Mouse (Mus musculus) MEL (cell line): ENCODE results near the gene Shoc2. TPM values are rescaled to one million over a fixed set of nuclear protein-coding genes. Genes with fewer than 3 reads are reported as not detected.

Experiments used
- DNase-seq: peaks from one replicate; pipeline ENCODE4 v3.0.0; 2011; ENCODE audit warnings: low read depth, low spot score
- H3K27ac ChIP-seq: 2 replicates; pipeline ENCODE4 v1.5.1; 2012; ENCODE audit warnings: low read depth, mild to moderate bottlenecking, control low read depth, low read length, moderate library complexity; ENCODE audit not compliant: control insufficient read depth
- H3K27me3 ChIP-seq, 2 experiments: fragments of 150-350 bp in 1 of 2; sonication (generic) in 1 of 2; 2 replicates each; pipeline ENCODE4 v1.6.1; 2012; ENCODE audit warnings: low read length in 2 of 2, mild to moderate bottlenecking in 2 of 2, improper control_type of control experiment in 1 of 2, moderate library complexity in 1 of 2; ENCODE audit not compliant: insufficient read depth in 2 of 2, control insufficient read depth in 1 of 2
- H3K36me3 ChIP-seq, 2 experiments: 2 replicates each; pipeline ENCODE4 v1.6.1; 2012 to 2014; ENCODE audit warnings: low read length in 2 of 2, improper control_type of control experiment in 1 of 2, inconsistent platforms in 1 of 2, mild to moderate bottlenecking in 1 of 2; ENCODE audit not compliant: insufficient read depth in 2 of 2, control insufficient read depth in 1 of 2
- H3K4me1 ChIP-seq, 2 experiments: fragments of 150-350 bp in 1 of 2; sonication (generic) in 1 of 2; 2 replicates each; pipeline ENCODE4 v1.6.1; 2012; ENCODE audit warnings: low read length in 2 of 2, improper control_type of control experiment in 1 of 2, mild to moderate bottlenecking in 1 of 2; ENCODE audit not compliant: insufficient read depth in 2 of 2, control insufficient read depth in 1 of 2
- H3K4me3 ChIP-seq, 2 experiments: fragments of 150-350 bp in 1 of 2; sonication (generic) in 1 of 2; 2 replicates each; pipeline ENCODE4 v1.5.1; 2012; ENCODE audit warnings: low read depth in 2 of 2, low read length in 2 of 2, mild to moderate bottlenecking in 2 of 2, moderate library complexity in 2 of 2, control low read depth in 1 of 2, improper control_type of control experiment in 1 of 2; ENCODE audit not compliant: control insufficient read depth in 1 of 2, insufficient read depth in 1 of 2
- H3K79me2 ChIP-seq: 2 replicates; pipeline ENCODE4 v1.6.1; 2012; ENCODE audit warnings: mild to moderate bottlenecking, low read length, moderate library complexity; ENCODE audit not compliant: control insufficient read depth, poor library complexity, insufficient read depth
- H3K9ac ChIP-seq: 2 replicates; pipeline ENCODE4 v1.6.1; 2012; ENCODE audit warnings: low read depth, mild to moderate bottlenecking, control low read depth, low read length, moderate library complexity; ENCODE audit not compliant: control insufficient read depth, poor library complexity, severe bottlenecking
- H3K9me3 ChIP-seq: fragments of 150-350 bp; sonication (generic); replicated peaks from 2 replicates; pipeline ENCODE4 v1.6.1; 2012; ENCODE audit warnings: mild to moderate bottlenecking, low read length, improper control_type of control experiment, moderate library complexity; ENCODE audit not compliant: insufficient read depth
- BHLHE40 ChIP-seq: IDR thresholded peaks from 2 replicates; pipeline ENCODE4 v1.6.1; 2012; ENCODE audit warnings: low read depth, mild to moderate bottlenecking, inconsistent platforms, low read length, improper control_type of control experiment, borderline replicate concordance
- CHD1 ChIP-seq: IDR thresholded peaks from 2 replicates; pipeline ENCODE4 v1.6.1; 2012; ENCODE audit warnings: low read depth, mild to moderate bottlenecking, inconsistent platforms, low read length, improper control_type of control experiment
- CHD2 ChIP-seq: IDR thresholded peaks from 2 replicates; pipeline ENCODE4 v1.6.1; 2011; ENCODE audit warnings: low read length, improper control_type of control experiment
- CTCF ChIP-seq, 3 experiments: IDR thresholded peaks in 2 of 3; conservative IDR thresholded peaks in 1 of 3; 2 replicates each; pipeline ENCODE4 v1.5.1; 2011 to 2012; ENCODE audit warnings: low read length in 3 of 3, low read depth in 2 of 3, mild to moderate bottlenecking in 2 of 3, improper control_type of control experiment in 1 of 3, inconsistent platforms in 1 of 3, mixed read lengths in 1 of 3, moderate library complexity in 1 of 3; ENCODE audit not compliant: control insufficient read depth in 1 of 3, insufficient read depth in 1 of 3, poor library complexity in 1 of 3, severe bottlenecking in 1 of 3
- E2F4 ChIP-seq: IDR thresholded peaks from 2 replicates; pipeline ENCODE4 v1.6.1; 2011; ENCODE audit warnings: low read depth, low read length, improper control_type of control experiment, borderline replicate concordance
- ELF1 ChIP-seq: IDR thresholded peaks from 2 replicates; pipeline ENCODE4 v1.6.1; 2014; ENCODE audit warnings: low read depth, mild to moderate bottlenecking, inconsistent platforms, low read length, improper control_type of control experiment, moderate library complexity
- EP300 ChIP-seq, 2 experiments: IDR thresholded peaks; 2 replicates each; pipeline ENCODE4 v1.6.1; 2011; ENCODE audit warnings: improper control_type of control experiment in 2 of 2, low read length in 2 of 2, low read depth in 1 of 2, mild to moderate bottlenecking in 1 of 2
- ETS1 ChIP-seq: IDR thresholded peaks from 2 replicates; pipeline ENCODE4 v1.6.1; 2012; ENCODE audit warnings: low read depth, mild to moderate bottlenecking, inconsistent platforms, low read length, improper control_type of control experiment, moderate library complexity
- GABPA ChIP-seq: IDR thresholded peaks from 2 replicates; pipeline ENCODE4 v1.6.1; 2012; ENCODE audit warnings: low read depth, mild to moderate bottlenecking, inconsistent platforms, low read length, improper control_type of control experiment, moderate library complexity
- GATA1 ChIP-seq: IDR thresholded peaks from 2 replicates; pipeline ENCODE4 v1.6.1; 2011; ENCODE audit warnings: low read depth, low read length, improper control_type of control experiment
- HCFC1 ChIP-seq: IDR thresholded peaks from 2 replicates; pipeline ENCODE4 v1.6.1; 2012; ENCODE audit warnings: low read depth, mild to moderate bottlenecking, inconsistent platforms, low read length, improper control_type of control experiment, moderate library complexity
- JUND ChIP-seq: IDR thresholded peaks from 2 replicates; pipeline ENCODE4 v1.6.1; 2011; ENCODE audit warnings: low read depth, mild to moderate bottlenecking, improper control_type of control experiment, low read length
- KAT2A ChIP-seq: conservative IDR thresholded peaks from 2 replicates; pipeline ENCODE4 v1.6.1; 2012; ENCODE audit warnings: low read depth, low read length, improper control_type of control experiment, inconsistent platforms
- MAFK ChIP-seq: IDR thresholded peaks from 2 replicates; pipeline ENCODE4 v1.6.1; 2011; ENCODE audit warnings: low read depth, mild to moderate bottlenecking, low read length, improper control_type of control experiment, borderline replicate concordance
- MAX ChIP-seq: IDR thresholded peaks from 2 replicates; pipeline ENCODE4 v1.6.1; 2011; ENCODE audit warnings: low read length, improper control_type of control experiment
- MAZ ChIP-seq: IDR thresholded peaks from 2 replicates; pipeline ENCODE4 v1.6.1; 2012; ENCODE audit warnings: low read depth, mild to moderate bottlenecking, inconsistent platforms, low read length, improper control_type of control experiment
- MEF2A ChIP-seq: IDR thresholded peaks from 2 replicates; pipeline ENCODE4 v1.6.1; 2014; ENCODE audit warnings: low read depth, mild to moderate bottlenecking, inconsistent platforms, low read length, improper control_type of control experiment; ENCODE audit not compliant: poor library complexity, insufficient replicate concordance, severe bottlenecking; ENCODE audit errors: extremely low read depth
- MXI1 ChIP-seq: IDR thresholded peaks from 2 replicates; pipeline ENCODE4 v1.6.1; 2011; ENCODE audit warnings: mild to moderate bottlenecking, low read depth, low read length, improper control_type of control experiment
- MYB ChIP-seq: IDR thresholded peaks from 2 replicates; pipeline ENCODE4 v1.6.1; 2011; ENCODE audit warnings: mild to moderate bottlenecking, low read depth, low read length, improper control_type of control experiment
- MYC ChIP-seq: IDR thresholded peaks from 2 replicates; pipeline ENCODE4 v1.6.1; 2011; ENCODE audit warnings: low read depth, mild to moderate bottlenecking, low read length, improper control_type of control experiment, moderate library complexity
- NELFE ChIP-seq: IDR thresholded peaks from 2 replicates; pipeline ENCODE4 v1.6.1; 2011; ENCODE audit warnings: low read depth, low read length, improper control_type of control experiment
- NRF1 ChIP-seq: IDR thresholded peaks from 2 replicates; pipeline ENCODE4 v1.6.1; 2014; ENCODE audit warnings: low read depth, mild to moderate bottlenecking, inconsistent platforms, low read length, improper control_type of control experiment, moderate library complexity; ENCODE audit not compliant: poor library complexity, insufficient read depth, severe bottlenecking
- POLR2A ChIP-seq, 2 experiments: IDR thresholded peaks; 2 replicates each; pipeline ENCODE4 v1.6.1; 2011 to 2012; ENCODE audit warnings: low read length in 2 of 2, mild to moderate bottlenecking in 2 of 2, control low read depth in 1 of 2, improper control_type of control experiment in 1 of 2, low read depth in 1 of 2, moderate library complexity in 1 of 2; ENCODE audit not compliant: control insufficient read depth in 1 of 2, insufficient read depth in 1 of 2, poor library complexity in 1 of 2
- POLR2AphosphoS2 ChIP-seq: IDR thresholded peaks from 2 replicates; pipeline ENCODE4 v1.6.1; 2011; ENCODE audit warnings: low read length, improper control_type of control experiment
- POLR2AphosphoS5 ChIP-seq: IDR thresholded peaks from 2 replicates; pipeline ENCODE4 v1.6.1; 2012; ENCODE audit warnings: low read depth, borderline replicate concordance, mild to moderate bottlenecking, inconsistent platforms, low read length, moderate library complexity, mixed read lengths
- RAD21 ChIP-seq: IDR thresholded peaks from 2 replicates; pipeline ENCODE4 v1.6.1; 2011; ENCODE audit warnings: mild to moderate bottlenecking, low read depth, low read length, improper control_type of control experiment
- SIN3A ChIP-seq: IDR thresholded peaks from 2 replicates; pipeline ENCODE4 v1.6.1; 2012; ENCODE audit warnings: low read length, improper control_type of control experiment, inconsistent platforms
- SMC3 ChIP-seq: IDR thresholded peaks from 2 replicates; pipeline ENCODE4 v1.6.1; 2011; ENCODE audit warnings: low read depth, low read length, improper control_type of control experiment
- TAL1 ChIP-seq: IDR thresholded peaks from 2 replicates; pipeline ENCODE4 v1.6.1; 2012; ENCODE audit warnings: mild to moderate bottlenecking, inconsistent platforms, low read length, moderate library complexity, mixed read lengths
- TCF12 ChIP-seq: IDR thresholded peaks from 2 replicates; pipeline ENCODE4 v1.6.1; 2014; ENCODE audit warnings: low read depth, mild to moderate bottlenecking, inconsistent platforms, low read length, improper control_type of control experiment, moderate library complexity
- UBTF ChIP-seq: IDR thresholded peaks from 2 replicates; pipeline ENCODE4 v1.6.1; 2012; ENCODE audit warnings: low read depth, mild to moderate bottlenecking, inconsistent platforms, low read length, improper control_type of control experiment, moderate library complexity, borderline replicate concordance; ENCODE audit not compliant: insufficient read depth
- USF1 ChIP-seq: IDR thresholded peaks from 2 replicates; pipeline ENCODE4 v1.6.1; 2014; ENCODE audit warnings: low read depth, mild to moderate bottlenecking, inconsistent platforms, low read length, improper control_type of control experiment, moderate library complexity
- USF2 ChIP-seq, 2 experiments: IDR thresholded peaks; 2 replicates each; pipeline ENCODE4 v1.6.1; 2011 to 2012; ENCODE audit warnings: improper control_type of control experiment in 2 of 2, low read length in 2 of 2, borderline replicate concordance in 1 of 2, inconsistent platforms in 1 of 2, low read depth in 1 of 2, mild to moderate bottlenecking in 1 of 2; ENCODE audit not compliant: insufficient read depth in 1 of 2
- ZC3H11A ChIP-seq: IDR thresholded peaks from 2 replicates; pipeline ENCODE4 v1.6.1; 2012; ENCODE audit warnings: low read depth, mild to moderate bottlenecking, inconsistent platforms, low read length, improper control_type of control experiment
- ZKSCAN1 ChIP-seq: IDR thresholded peaks from 2 replicates; pipeline ENCODE4 v1.6.1; 2012; ENCODE audit warnings: low read depth, mild to moderate bottlenecking, inconsistent platforms, low read length, improper control_type of control experiment, moderate library complexity
- ZMIZ1 ChIP-seq: IDR thresholded peaks from 2 replicates; pipeline ENCODE4 v1.6.1; 2012; ENCODE audit warnings: low read depth, mild to moderate bottlenecking, inconsistent platforms, low read length, improper control_type of control experiment, moderate library complexity
- ZNF384 ChIP-seq: IDR thresholded peaks from 2 replicates; pipeline ENCODE4 v1.6.1; 2012; ENCODE audit warnings: low read depth, mild to moderate bottlenecking, inconsistent platforms, low read length, improper control_type of control experiment
- polyA plus RNA-seq, 2 experiments: library from polyadenylated mRNA; stranded (reverse) in 1 of 2; unstranded in 1 of 2; fragments of >175 nt in 1 of 2; fragments of >200 nt in 1 of 2; gene quantifications; 2 replicates each; pipeline versions ENCODE4 v1.2.1 to v1.2.4; 2012; ENCODE audit warnings: low replicate concordance in 2 of 2, low read depth in 1 of 2; ENCODE audit not compliant: insufficient read length in 2 of 2, insufficient read depth in 1 of 2, missing spikeins in 1 of 2
- total RNA-seq: library from RNA; depleted of rRNA; stranded (reverse); fragments of 300-350 nt; gene quantifications from 2 replicates; pipeline ENCODE4 v1.2.3, GENCODE M21; 2012

The Shoc2 gene
- total and polyA plus RNA-seq, 3 experiments, result 33.4 to 55.6 TPM; not detected in 1

DNA sequence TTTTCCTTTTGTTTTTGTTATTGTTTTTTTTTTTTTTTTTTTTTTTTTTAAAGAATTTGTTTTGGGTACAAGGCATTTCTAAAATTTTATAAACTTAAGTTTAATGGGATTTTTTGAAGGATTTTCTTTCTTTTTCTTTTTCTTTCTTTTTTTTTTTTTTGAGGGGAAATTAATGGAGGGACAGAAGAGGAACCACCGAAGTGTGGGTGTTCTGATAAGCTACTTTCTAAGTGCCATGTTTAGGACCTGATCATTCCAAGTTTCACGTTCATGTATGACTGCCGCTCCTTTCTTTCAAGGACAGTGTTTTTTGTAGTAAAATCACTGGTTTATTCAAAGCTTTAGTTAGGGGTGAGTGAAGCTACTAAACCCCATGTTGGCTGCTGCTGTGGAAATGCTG, 14.9 kb upstream of the Shoc2 start:
- Histone ChIP-seq H3K27ac (peak overlapping the region; percentile 78), H3K9ac (peak overlapping the region; percentile 41), H3K36me3 (peaks cover 14 to 25% of the 10 kb centered on the region in 2 experiments)
- TF ChIP-seq E2F4 (no peak), SIN3A (peak; percentile 60; the same call in 1 of the 2 replicates), CHD2 (no peak), EP300 (IDR thresholded peaks at IDR 0.05; ENCODE audit: low read depth in 1 of 2, low read length in 2 of 2) (peak; percentile 74 to 91), USF1 (no peak), ZKSCAN1 (no peak), ZNF384 (peak; percentile 95), CTCF (IDR thresholded peaks at IDR 0.05 in 2 of 3, conservative IDR thresholded peaks at IDR 0.05 in 1 of 3; ENCODE audit: control insufficient read depth in 1 of 3, insufficient read depth in 1 of 3, low read depth in 2 of 3, low read length in 3 of 3, poor library complexity in 1 of 3, severe bottlenecking in 1 of 3) (no peak), MYB (no peak), POLR2A (IDR thresholded peaks at IDR 0.05; ENCODE audit: control insufficient read depth in 1 of 2, insufficient read depth in 1 of 2, low read depth in 1 of 2, low read length in 2 of 2, poor library complexity in 1 of 2) (no peak), ETS1 (peak; percentile 18; the same call in 1 of the 2 replicates), USF2 (IDR thresholded peaks at IDR 0.05; ENCODE audit: borderline replicate concordance in 1 of 2, insufficient read depth in 1 of 2, low read depth in 1 of 2, low read length in 2 of 2) (no peak), JUND (no peak), TAL1 (peak; percentile 36; the same call in 1 of the 2 replicates), MAZ (no peak), MYC (0 out of 2 replicates have a peak, but pooled peaks have one; percentile 73), POLR2AphosphoS2 (peak; percentile 42; the same call in 1 of the 2 replicates), MEF2A (no peak), ZMIZ1 (no peak), KAT2A (no peak), ZC3H11A (no peak), HCFC1 (no peak), POLR2AphosphoS5 (no peak), ELF1 (no peak), CHD1 (peak; percentile 97; the same call in 1 of the 2 replicates), GABPA (no peak), UBTF (no peak), NELFE (no peak), RAD21 (no peak), NRF1 (no peak), MAFK (no peak), SMC3 (no peak), MXI1 (peak; percentile 52; the same call in 1 of the 2 replicates), MAX (no peak), BHLHE40 (no peak), TCF12 (peak; percentile 66), GATA1 (peak; percentile 82)

More for the DNA sequence above, 14.9 kb upstream of the Shoc2 start:
- DNase-seq, result peak; percentile 78
- Histone ChIP-seq H3K27me3 (no peaks in the 10 kb centered on the region), H3K79me2 (no peaks in the 10 kb centered on the region), H3K4me1 (peaks cover 11 to 26% of the 10 kb centered on the region in 2 experiments), H3K9me3 (no peaks in the 10 kb centered on the region), H3K4me3 (no peak overlapping the region; a peak in 1 of 4 replicates)
